ENCODE assay signal across 20 mouse cellular contexts in genomic region chr10:12035159-12035558, GRCm38 (mm10).
DNase-seq lines count a peak whose midpoint lies in the region; ATAC-seq lines count a peak whose summit lies in the region.
"Had no signal": no experiment of that assay in that cellular context is flagged by ENCODE, and none has a peak within 500 bp of the region (broad histone marks: within the 10 kb centered on the region; RNA-seq: fewer than 3 reads in every experiment).

No protein-coding gene starts in this region.

- intact Hi-C loops in heart, postnatal 10 days (cut with DNase I), result no loop called here

- H3K4me2 ChIP-seq in hindbrain, embryonic 16.5 days (ENCODE audit: low read length), result no peak overlapping the region
- H3K4me2 ChIP-seq in hindbrain, embryonic 12.5 days (replicated peaks), result no peak overlapping the region
- H3K4me2 ChIP-seq in midbrain, embryonic 15.5 days, result no peak overlapping the region
- H3K4me2 ChIP-seq: embryonic facial prominence, embryonic 12.5 days; intestine, embryonic 15.5 days; midbrain, embryonic 12.5 days; neural tube, embryonic 12.5 days had no signal

- H3K27me3 ChIP-seq in hindbrain, embryonic 16.5 days (replicated peaks; ENCODE audit: control insufficient read depth, insufficient read depth, low read length), result no peaks in the 10 kb centered on the region
- no peaks in the 10 kb centered on the region for H3K27me3 ChIP-seq in hindbrain, embryonic 12.5 days
- no peaks in the 10 kb centered on the region for H3K27me3 ChIP-seq in midbrain, embryonic 15.5 days (replicated peaks)
- H3K27me3 ChIP-seq: embryonic facial prominence, embryonic 12.5 days; intestine, embryonic 15.5 days; midbrain, embryonic 12.5 days; neural tube, embryonic 12.5 days had no signal

- 0 out of 2 replicates have a peak, but pooled peaks have one; percentile 34 for ATAC-seq in hindbrain, embryonic 16.5 days
- ATAC-seq in hindbrain, embryonic 12.5 days (ENCODE audit: low FRiP score), result no peak
- peak; percentile 85 for ATAC-seq in megakaryocyte progenitor cell, adult 5-6 weeks (replicated peaks; ENCODE audit: poor library complexity)
- ATAC-seq in midbrain, embryonic 15.5 days (replicated peaks), result no peak
- ATAC-seq: intestine, embryonic 15.5 days had no signal

- H3K9me3 ChIP-seq in hindbrain, embryonic 16.5 days (ENCODE audit: control insufficient read depth, low read length), result no peaks in the 10 kb centered on the region
- H3K9me3 ChIP-seq in hindbrain, embryonic 12.5 days (replicated peaks), result no peaks in the 10 kb centered on the region
- H3K9me3 ChIP-seq in midbrain, embryonic 15.5 days, result no peaks in the 10 kb centered on the region
- H3K9me3 ChIP-seq: embryonic facial prominence, embryonic 12.5 days; intestine, embryonic 15.5 days; midbrain, embryonic 12.5 days; neural tube, embryonic 12.5 days had no signal

- peak; percentile 55 for DNase-seq in Muller cell, postnatal 12 days (ENCODE audit: inconsistent ontology term)
- DNase-seq in c-Kit-positive CD71-negative TER-119-negative erythroid progenitor cells, embryonic 14.5 days (ENCODE audit: low read depth), result peak; percentile 22
- DNase-seq in heart, postnatal 10 days, result no peak
- DNase-seq: adrenal gland, postnatal 14 days; cerebellum, adult 9-10 months; gastrocnemius, postnatal 25 days; heart, postnatal 4 days; kidney, adult 9 months; kidney, postnatal 25 days; layer of hippocampus, postnatal 36 days; right cerebral cortex, postnatal 14 days; spleen, adult 18-20 months had no signal

- no peaks in the 10 kb centered on the region for H3K36me3 ChIP-seq in hindbrain, embryonic 16.5 days (ENCODE audit: control insufficient read depth, insufficient read depth, low read length)
- H3K36me3 ChIP-seq in hindbrain, embryonic 12.5 days, result no peaks in the 10 kb centered on the region
- H3K36me3 ChIP-seq in midbrain, embryonic 15.5 days (replicated peaks), result no peaks in the 10 kb centered on the region
- H3K36me3 ChIP-seq: embryonic facial prominence, embryonic 12.5 days; intestine, embryonic 15.5 days; midbrain, embryonic 12.5 days; neural tube, embryonic 12.5 days had no signal

- no peak overlapping the region for H3K9ac ChIP-seq in hindbrain, embryonic 16.5 days (ENCODE audit: low read depth, low read length)
- H3K9ac ChIP-seq in hindbrain, embryonic 12.5 days, result no peak overlapping the region
- H3K9ac ChIP-seq in midbrain, embryonic 15.5 days, result no peak overlapping the region
- H3K9ac ChIP-seq: embryonic facial prominence, embryonic 12.5 days; intestine, embryonic 15.5 days; midbrain, embryonic 12.5 days; neural tube, embryonic 12.5 days had no signal

- no peak overlapping the region for H3K4me3 ChIP-seq in hindbrain, embryonic 16.5 days (ENCODE audit: low read length)
- H3K4me3 ChIP-seq in hindbrain, embryonic 12.5 days, result no peak overlapping the region
- H3K4me3 ChIP-seq in midbrain, embryonic 15.5 days, result no peak overlapping the region
- H3K4me3 ChIP-seq: embryonic facial prominence, embryonic 12.5 days; intestine, embryonic 15.5 days; midbrain, embryonic 12.5 days; neural tube, embryonic 12.5 days had no signal

- 35% methylated on average over 1 of the region's 1 CpGs for WGBS in hindbrain, embryonic 16.5 days
- 9% methylated on average over 1 of the region's 1 CpGs for WGBS in hindbrain, embryonic 12.5 days
- 65% methylated on average over 1 of the region's 1 CpGs for WGBS in midbrain, embryonic 15.5 days

- no peaks in the 10 kb centered on the region for H3K4me1 ChIP-seq in hindbrain, embryonic 16.5 days (ENCODE audit: control insufficient read depth, insufficient read depth, low read depth, low read length)
- H3K4me1 ChIP-seq in hindbrain, embryonic 12.5 days, result no peaks in the 10 kb centered on the region
- H3K4me1 ChIP-seq in midbrain, embryonic 15.5 days, result no peaks in the 10 kb centered on the region
- H3K4me1 ChIP-seq: embryonic facial prominence, embryonic 12.5 days; intestine, embryonic 15.5 days; midbrain, embryonic 12.5 days; neural tube, embryonic 12.5 days had no signal

- no peak overlapping the region for H3K27ac ChIP-seq in hindbrain, embryonic 16.5 days (ENCODE audit: low read depth, low read length)
- H3K27ac ChIP-seq in hindbrain, embryonic 12.5 days, result no peak overlapping the region
- no peak overlapping the region for H3K27ac ChIP-seq in midbrain, embryonic 15.5 days
- H3K27ac ChIP-seq: embryonic facial prominence, embryonic 12.5 days; intestine, embryonic 15.5 days; midbrain, embryonic 12.5 days; neural tube, embryonic 12.5 days had no signal

Comparison
In these comparisons a context has a peak if more than half of its experiments do, and no peak if none do; other contexts are left out.
1. ATAC-seq: peak in hindbrain, embryonic 16.5 days (single experiment) and megakaryocyte progenitor cell, adult 5-6 weeks (single experiment); none in hindbrain, embryonic 12.5 days (single experiment) and midbrain, embryonic 15.5 days (single experiment).
2. DNase-seq: peak in Muller cell, postnatal 12 days (single experiment) and c-Kit-positive CD71-negative TER-119-negative erythroid progenitor cells, embryonic 14.5 days (single experiment); none in heart, postnatal 10 days (0 of 2).